Mouse (Mus musculus): ENCODE measurements around the gene Tcf7l1. TPM values are rescaled to one million over a fixed set of nuclear protein-coding genes. Genes with fewer than 3 reads are reported as not detected.

Tcf7l1 gene
- total RNA-seq, 2 experiments from 2014 or later: 4.1 to 5.3 TPM

- intact Hi-C loops (cut with DNase I): no loop called here
- DNase-seq: no peak
Observed at GRCm38 (mm10) chr6:72677079-72677478, 112.0 kb downstream of the Tcf7l1 start.

DNA sequence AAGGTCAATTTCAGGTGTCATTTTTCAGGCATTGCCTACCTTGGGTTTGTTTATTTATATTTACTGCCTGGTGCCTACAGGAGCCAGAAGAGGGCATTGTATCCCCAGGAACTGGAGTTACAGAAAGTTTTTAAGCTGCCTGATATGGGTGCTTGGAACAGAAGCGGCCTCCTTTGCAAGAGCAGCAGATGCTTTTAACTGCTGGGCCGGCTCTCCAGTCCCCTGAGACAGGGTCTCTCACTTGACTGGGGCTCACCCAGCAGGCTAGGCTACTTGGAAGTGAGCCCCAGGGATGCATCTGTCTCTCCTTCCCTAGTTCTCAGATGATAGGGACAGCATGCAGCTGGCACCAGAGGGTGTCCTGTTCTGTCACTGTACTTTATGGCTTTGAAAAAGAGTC is 112.7 kb downstream of the Tcf7l1 start:
- intact Hi-C loops (cut with DNase I): no loop called here

GRCm38 (mm10) chr6:72673751-72674150 is 115.3 kb downstream of the Tcf7l1 start:
- no peak for DNase-seq
- intact Hi-C loops (cut with DNase I): no loop called here

More for the DNA sequence above, 112.7 kb downstream of the Tcf7l1 start:
- peak; percentile 30 for DNase-seq

DNA sequence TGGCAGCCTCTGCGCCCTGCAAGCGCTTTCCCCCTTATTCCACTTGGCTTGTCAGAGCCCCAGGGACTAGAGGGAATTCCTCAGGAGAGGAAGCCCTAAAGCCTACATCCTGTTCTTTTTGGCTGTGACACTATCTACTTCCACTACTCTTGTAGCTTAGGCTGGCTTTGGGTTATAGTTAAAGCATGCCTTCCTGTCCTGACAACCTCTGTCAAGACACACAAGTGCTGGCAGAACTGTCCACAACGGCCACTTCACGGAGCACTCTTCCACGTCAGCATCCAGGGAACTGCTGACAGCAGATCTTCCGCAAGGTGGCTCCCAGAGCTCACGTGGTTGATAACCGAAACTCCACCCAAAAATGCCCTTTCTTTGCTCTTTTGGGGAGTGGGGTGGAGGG is 117.9 kb downstream of the Tcf7l1 start:
- intact Hi-C loops (cut with DNase I): no loop called here
- no peak for DNase-seq

DNA sequence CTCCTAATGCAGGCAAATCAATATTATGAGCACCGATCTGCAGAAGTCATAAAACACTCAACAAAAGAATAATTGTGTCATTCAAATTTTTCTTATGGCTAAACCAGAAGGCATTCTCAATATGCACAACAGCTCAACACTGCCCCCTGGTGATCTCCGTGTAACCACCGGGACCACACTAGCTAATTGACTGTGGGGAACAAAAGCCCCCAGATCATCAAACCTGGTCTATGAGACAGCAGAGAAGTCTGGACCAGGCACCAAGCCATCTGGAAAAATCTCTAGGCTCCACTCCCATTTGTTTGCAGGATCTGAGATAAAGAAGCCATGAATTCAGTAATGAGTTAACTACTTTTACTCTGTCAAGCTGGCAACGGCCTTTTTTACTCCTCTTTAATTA is 122.0 kb downstream of the Tcf7l1 start:
- intact Hi-C loops (cut with DNase I): no loop called here
- peak; percentile 69 for DNase-seq

DNA sequence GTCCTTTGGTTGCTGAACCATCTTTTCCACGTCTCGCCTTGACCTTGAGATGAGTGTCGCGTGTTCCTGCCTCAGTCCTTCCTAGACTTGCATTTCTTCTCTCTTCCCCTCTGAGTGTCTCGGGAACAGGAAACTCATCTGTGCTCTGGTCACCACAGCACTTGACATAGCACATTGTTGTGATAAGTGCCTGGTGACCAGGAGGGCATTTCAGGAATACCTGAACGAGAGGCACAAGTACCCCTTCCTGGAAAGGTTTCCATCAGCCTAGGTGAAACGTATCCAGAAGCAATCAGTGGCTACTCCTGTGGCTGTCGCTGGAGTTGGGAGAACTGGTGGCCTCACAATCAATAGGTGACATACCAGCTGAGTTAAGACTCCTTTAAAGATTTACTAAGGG is 124.8 kb downstream of the Tcf7l1 start:
- DNase-seq: no peak
- intact Hi-C loops (cut with DNase I): no loop called here

DNA sequence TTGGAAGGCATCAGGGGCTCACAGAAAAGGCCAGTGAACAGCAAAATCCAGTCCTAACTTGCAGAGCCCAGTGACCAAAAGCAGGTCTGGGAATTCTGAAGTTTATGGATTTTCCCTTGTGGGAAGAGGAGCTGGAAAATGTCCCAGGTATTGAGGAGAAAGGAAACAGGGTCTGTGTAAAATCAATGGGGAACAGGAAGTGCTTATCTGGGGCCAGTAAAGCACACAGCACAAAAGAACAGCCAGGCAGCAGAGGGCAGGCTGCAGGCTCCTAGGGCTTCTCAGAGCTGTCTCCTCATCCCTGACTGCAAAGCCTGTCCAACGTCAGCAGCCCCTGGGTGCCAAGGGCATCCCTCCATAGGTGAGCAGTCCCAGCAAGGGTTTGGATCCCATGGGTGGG is 126.1 kb downstream of the Tcf7l1 start:
- intact Hi-C loops (cut with DNase I): no loop called here
- no peak for DNase-seq

DNA sequence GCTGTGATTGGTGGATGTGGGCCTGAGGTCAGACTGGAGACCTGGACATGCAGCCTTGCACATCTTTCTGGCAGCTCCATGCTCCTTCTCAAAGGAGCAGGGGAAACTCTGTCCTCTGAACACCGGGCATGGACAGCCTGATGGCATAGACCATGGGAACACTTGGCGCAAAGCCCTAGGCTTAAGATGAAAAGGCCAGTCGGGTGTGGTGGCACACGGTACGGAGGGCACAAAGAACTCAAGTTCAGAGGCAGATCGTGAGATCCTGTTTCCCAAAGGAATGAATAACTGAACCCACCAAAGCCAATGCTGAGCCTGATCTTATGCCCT is 128.7 kb downstream of the Tcf7l1 start:
- intact Hi-C loops (cut with DNase I): no loop called here

GRCm38 (mm10) chr6:72659717-72660390 is 129.2 kb downstream of the Tcf7l1 start:
- intact Hi-C loops (cut with DNase I): no loop called here
- no peak for DNase-seq

More for the DNA sequence above, 128.7 kb downstream of the Tcf7l1 start:
- DNase-seq: peak; percentile 26

GRCm38 (mm10) chr6:72658006-72658405 is 131.0 kb downstream of the Tcf7l1 start:
- DNase-seq: no peak
- intact Hi-C loops (cut with DNase I): no loop called here

- intact Hi-C loops (cut with DNase I): no loop called here
- no peak for DNase-seq
Observed at GRCm38 (mm10) chr6:72656053-72656442, 133.0 kb downstream of the Tcf7l1 start.

GRCm38 (mm10) chr6:72655309-72656052 is 133.6 kb downstream of the Tcf7l1 start:
- DNase-seq: no peak
- intact Hi-C loops (cut with DNase I): no loop called here

DNA sequence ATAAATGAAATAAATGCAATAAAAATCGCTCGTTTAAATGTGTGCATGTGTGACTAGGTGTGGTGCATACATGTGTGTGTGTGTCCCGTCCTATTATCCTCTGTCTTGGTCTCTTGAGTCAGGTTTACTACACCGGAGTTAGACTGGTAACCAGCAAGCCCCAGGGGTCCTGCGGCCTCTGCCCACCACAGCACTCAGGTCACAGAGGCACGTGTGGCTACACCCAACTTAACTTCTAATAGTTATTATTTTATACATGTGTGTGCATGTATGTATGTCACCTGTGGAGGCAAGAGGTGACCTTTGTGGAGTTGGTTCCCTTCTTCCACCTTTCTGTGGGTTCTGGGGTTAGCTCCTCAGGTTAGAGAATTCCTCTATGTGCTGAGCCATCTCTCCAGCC is 134.7 kb downstream of the Tcf7l1 start:
- intact Hi-C loops (cut with DNase I): no loop called here
- no peak for DNase-seq

DNA sequence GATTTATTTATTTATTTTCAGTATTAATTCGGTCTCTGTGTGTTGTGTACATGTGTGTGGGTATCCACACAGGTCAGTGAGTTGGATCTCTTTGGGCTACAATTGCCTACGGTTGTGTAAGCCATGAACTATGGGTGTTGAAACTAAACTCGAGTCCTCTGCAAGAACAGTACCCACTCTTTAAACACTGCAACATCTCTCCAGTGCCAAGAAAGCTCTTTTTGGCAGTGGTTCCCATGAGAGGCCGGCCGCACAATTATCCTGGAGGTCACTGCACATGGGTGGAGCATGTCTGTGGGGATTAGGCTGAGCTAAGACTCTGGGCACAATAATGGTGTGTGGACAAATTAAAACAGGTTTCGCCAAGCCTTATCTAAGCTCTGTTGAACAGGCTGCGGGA is 135.6 kb downstream of the Tcf7l1 start:
- intact Hi-C loops (cut with DNase I): no loop called here
- peak; percentile 33 for DNase-seq

DNA sequence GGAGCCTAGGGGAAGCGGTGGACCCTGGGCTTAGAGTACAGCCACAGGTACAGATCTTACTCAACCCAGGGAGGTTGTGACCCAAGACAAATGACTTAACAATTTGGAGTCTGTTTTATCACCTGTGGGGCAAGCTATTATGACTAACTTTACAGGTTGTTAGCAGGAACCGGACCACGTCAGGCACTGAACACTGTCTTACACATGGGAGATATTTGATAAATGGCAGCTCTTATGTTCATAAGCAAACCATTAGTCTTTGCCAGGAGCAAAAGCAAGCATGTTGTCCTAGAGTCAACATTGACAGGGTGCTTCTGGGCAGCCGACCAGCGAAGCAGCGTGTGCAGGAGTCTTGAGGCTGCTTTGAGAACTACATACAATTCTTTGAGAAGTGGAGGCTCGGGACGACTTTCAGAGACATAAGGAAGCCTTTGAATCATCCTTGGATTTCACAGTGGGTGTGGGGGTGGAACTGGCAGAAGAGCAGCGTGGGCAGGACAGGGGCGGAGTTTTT is 138.7 kb downstream of the Tcf7l1 start:
- intact Hi-C loops (cut with DNase I): no loop called here
- no peak for DNase-seq

DNA sequence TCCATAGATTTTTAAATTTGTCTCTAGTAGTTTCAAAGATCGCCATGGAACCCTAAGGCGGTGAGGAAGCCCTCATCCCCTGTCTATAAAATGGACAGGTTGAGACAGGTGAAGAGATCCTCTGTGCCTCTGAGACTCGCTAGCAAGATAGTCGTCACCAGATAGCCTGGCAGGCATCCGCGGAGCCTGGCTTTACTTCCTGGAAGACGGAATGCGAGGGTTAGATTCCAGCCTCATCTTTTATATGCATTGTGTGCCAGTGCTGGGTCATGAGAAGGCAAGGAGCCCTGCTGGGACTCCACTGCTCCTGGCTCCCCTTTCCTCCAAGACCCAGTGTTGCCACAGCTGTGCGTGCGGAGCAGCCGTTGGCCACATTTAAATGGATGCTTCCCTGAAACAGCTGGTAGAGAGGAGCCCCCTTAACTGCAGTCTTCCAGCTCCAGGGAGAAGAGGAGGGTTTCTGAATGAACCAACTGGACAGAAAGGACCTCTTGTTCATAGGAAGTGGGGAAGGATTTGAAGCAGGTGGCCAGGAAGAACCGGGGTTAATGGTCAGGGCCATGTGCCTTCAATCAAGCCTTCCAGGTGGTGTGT is 141.0 kb downstream of the Tcf7l1 start:
- no peak for DNase-seq
- intact Hi-C loops (cut with DNase I): loop anchor here (10.0 kb wide), 1 partner anchor 577 kb away; the partner anchor contains the start of gene Dnah6

DNA sequence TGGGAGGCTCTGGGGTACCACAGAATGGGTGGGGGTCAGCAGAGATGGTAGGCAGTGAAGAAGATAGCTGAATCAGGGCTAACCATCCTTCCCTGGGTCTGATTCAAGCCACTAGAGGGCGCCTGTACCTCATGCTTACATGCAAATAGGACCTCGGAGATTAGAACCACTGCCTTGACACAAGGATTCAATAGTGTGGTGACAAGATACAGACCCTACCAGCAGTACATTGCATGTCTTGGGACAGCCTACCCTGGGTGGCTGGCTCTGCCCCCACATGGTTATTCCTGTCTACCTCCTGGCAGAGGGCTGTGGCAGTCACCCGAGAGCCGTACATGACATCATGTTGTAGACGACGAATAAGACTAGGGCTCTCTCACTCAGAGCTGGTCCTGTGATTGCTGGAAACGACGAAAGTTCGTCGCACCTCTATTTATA is 141.7 kb downstream of the Tcf7l1 start:
- intact Hi-C loops (cut with DNase I): loop anchor here (1.0 to 10.0 kb wide), 2 partner anchors 142 to 577 kb away; partner anchors contain the start of genes Dnah6 and Tcf7l1
- peak; percentile 78 for DNase-seq

DNA sequence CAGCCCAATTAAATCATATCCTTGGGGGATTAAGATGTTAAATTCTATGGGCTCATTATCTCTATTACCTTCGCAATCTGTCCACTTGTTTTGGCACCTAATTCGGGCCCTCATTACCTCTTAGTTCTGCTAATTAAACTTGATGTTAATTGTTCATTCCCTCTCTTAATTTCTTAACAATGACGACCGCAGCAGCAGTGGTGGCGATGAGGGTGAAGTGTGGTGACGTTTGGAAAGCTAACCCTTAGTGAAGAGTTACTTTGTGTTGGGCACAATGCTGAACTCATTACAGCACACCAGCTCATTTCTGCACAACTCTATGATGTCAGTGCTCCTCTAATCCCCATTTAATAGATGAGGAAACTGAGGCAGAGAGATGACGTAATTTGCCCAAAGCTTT is 143.7 kb downstream of the Tcf7l1 start:
- intact Hi-C loops (cut with DNase I): loop anchor here (10.0 kb wide), 1 partner anchor 579 kb away; the partner anchor contains the start of gene Dnah6
- DNase-seq: no peak

- intact Hi-C loops (cut with DNase I): loop anchor here (10.0 kb wide), 1 partner anchor 580 kb away; the partner anchor contains the start of gene Dnah6
Observed at GRCm38 (mm10) chr6:72644576-72644975, 144.5 kb downstream of the Tcf7l1 start.

GRCm38 (mm10) chr6:72641218-72641954 is 147.7 kb downstream of the Tcf7l1 start:
- no peak for DNase-seq
- intact Hi-C loops (cut with DNase I): loop anchor here (10.0 kb wide), 1 partner anchor 583 kb away; the partner anchor contains the start of gene Dnah6

More at GRCm38 (mm10) chr6:72644576-72644975, 144.5 kb downstream of the Tcf7l1 start:
- no peak for DNase-seq

DNA sequence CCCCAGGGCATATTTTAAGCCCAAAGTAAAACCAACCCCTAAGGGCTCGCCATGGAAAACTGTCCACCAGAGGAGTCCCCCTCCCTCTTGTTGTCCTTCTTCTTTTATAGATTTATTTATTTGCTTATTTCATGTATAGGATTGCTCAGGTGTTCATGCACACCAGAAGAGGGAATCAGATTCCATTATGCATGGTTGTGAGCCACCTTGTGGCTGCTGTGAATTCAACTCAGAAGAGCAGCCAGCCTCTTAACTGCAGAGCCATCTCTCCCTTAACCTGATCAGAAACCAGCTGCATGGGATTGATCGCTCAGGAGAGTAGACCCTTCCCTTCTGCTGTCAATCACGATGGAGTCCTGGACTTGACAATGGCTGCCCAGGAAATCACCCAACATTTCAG is 152.1 kb downstream of the Tcf7l1 start:
- DNase-seq: no peak
- intact Hi-C loops (cut with DNase I): no loop called here

Data from left cerebral cortex, postnatal 4 days (tissue).